Mouse (Mus musculus) CH12.LX (cell line): ENCODE results near the gene Cnpy1.

Source experiments
- CTCF ChIP-seq, 2 experiments: IDR thresholded peaks in 1 of 2; conservative IDR thresholded peaks in 1 of 2; 2 replicates each; pipeline ENCODE4 v1.5.1; 2011 to 2012; ENCODE audit warnings: low read depth in 2 of 2, low read length in 2 of 2, improper control_type of control experiment in 1 of 2, inconsistent platforms in 1 of 2, mild to moderate bottlenecking in 1 of 2, moderate library complexity in 1 of 2
- ZKSCAN1 ChIP-seq: IDR thresholded peaks from 2 replicates; pipeline ENCODE4 v1.6.1; 2012; ENCODE audit warnings: low read depth, inconsistent platforms, low read length, improper control_type of control experiment, borderline replicate concordance

GRCm38 (mm10) chr5:28191201-28192098 lies 54.2 kb downstream of the Cnpy1 start:
- TF ChIP-seq ZKSCAN1 (no peak), CTCF (conservative IDR thresholded peaks at IDR 0.05 in 1 of 2, IDR thresholded peaks at IDR 0.05 in 1 of 2; ENCODE audit: low read depth in 2 of 2, low read length in 2 of 2) (no peak)
